Mouse (Mus musculus): Measurements from ENCODE around the gene Wnt16.

- TF ChIP-seq CTCF (IDR thresholded peaks at IDR 0.05; ENCODE audit: extremely low read depth, insufficient read depth, insufficient read length, insufficient replicate concordance): no peak
- TF ChIP-seq POLR2A (IDR thresholded peaks at IDR 0.05; ENCODE audit: low read depth, low read length): no peak
These were observed 59.3 kb downstream of the Wnt16 start for GRCm38 (mm10) chr6:22347132-22347902.
